7 mouse cellular contexts compared by ENCODE assay signal in genomic region chr2:74825730-74826430, GRCm38 (mm10). TPM values are rescaled to one million over a fixed set of nuclear protein-coding genes. Genes with fewer than 3 reads are reported as not detected.
DNase-seq lines count a peak whose midpoint lies in the region; ATAC-seq and TF ChIP-seq lines count a peak whose summit lies in the region.

Mtx2 (plus strand) TSS chr2:74825803.

- under 1% methylated on average over 74 of the region's 74 CpGs for WGBS in intestine, postnatal 0 days
- WGBS in limb, embryonic 11.5 days, result under 1% methylated on average over 74 of the region's 74 CpGs
- WGBS in midbrain, embryonic 14.5 days, result under 1% methylated on average over 74 of the region's 74 CpGs

- no peaks in the 10 kb centered on the region for H3K36me3 ChIP-seq in intestine, postnatal 0 days (ENCODE audit: control insufficient read depth, insufficient read depth)
- no peaks in the 10 kb centered on the region for H3K36me3 ChIP-seq in limb, embryonic 11.5 days (ENCODE audit: control insufficient read depth, insufficient read depth, low read length)
- H3K36me3 ChIP-seq in midbrain, embryonic 14.5 days (ENCODE audit: control insufficient read depth, insufficient read depth, low read length), result no peaks in the 10 kb centered on the region

- TF ChIP-seq CTCF in intestine, postnatal 0 days (IDR thresholded peaks at IDR 0.05; ENCODE audit: low read depth), result no peak

- no peaks in the 10 kb centered on the region for H3K9me3 ChIP-seq in intestine, postnatal 0 days (ENCODE audit: control insufficient read depth)
- H3K9me3 ChIP-seq in limb, embryonic 11.5 days (ENCODE audit: control insufficient read depth, low read length), result no peaks in the 10 kb centered on the region
- H3K9me3 ChIP-seq in midbrain, embryonic 14.5 days (ENCODE audit: control insufficient read depth, low read length), result no peaks in the 10 kb centered on the region

- H3K4me3 ChIP-seq in intestine, postnatal 0 days (ENCODE audit: low read depth, low read length), result peak within 1 kb of the TSS; percentile 87
- peak within 1 kb of the TSS; percentile 95 for H3K4me3 ChIP-seq in limb, embryonic 11.5 days (ENCODE audit: low read depth, low read length)
- peak within 1 kb of the TSS; percentile 91 for H3K4me3 ChIP-seq in midbrain, embryonic 14.5 days (replicated peaks; ENCODE audit: low read depth, low read length)

- peak; percentile 72 for DNase-seq in adrenal gland, adult 8-10 months
- peak; percentile 66 for DNase-seq in embryo, embryonic 11.5 days (ENCODE audit: low read depth, low spot score)
- DNase-seq in gastrocnemius, postnatal 4 days (ENCODE audit: low spot score in 2 of 2), result peak; percentile 42 to 77
- peak; percentile 89 for DNase-seq in limb, embryonic 11.5 days (ENCODE audit: low spot score)
- DNase-seq in midbrain, embryonic 14.5 days, result peak; percentile 93
- peak; percentile 54 to 70 for DNase-seq in spleen, adult 18-20 months

- H3K27me3 ChIP-seq in intestine, postnatal 0 days (replicated peaks; ENCODE audit: control insufficient read depth, insufficient read depth, low read length), result no peaks in the 10 kb centered on the region
- H3K27me3 ChIP-seq in limb, embryonic 11.5 days (ENCODE audit: control insufficient read depth, insufficient read depth, low read length), result no peaks in the 10 kb centered on the region
- peaks cover 5% of the 10 kb centered on the region; the same call in 1 of the 2 replicates for H3K27me3 ChIP-seq in midbrain, embryonic 14.5 days (ENCODE audit: control insufficient read depth, insufficient read depth, low read length)

- H3K4me1 ChIP-seq in intestine, postnatal 0 days (replicated peaks; ENCODE audit: control insufficient read depth, insufficient read depth, low read length), result no peaks in the 10 kb centered on the region
- H3K4me1 ChIP-seq in limb, embryonic 11.5 days (ENCODE audit: control insufficient read depth, insufficient read depth, low read length), result no peaks in the 10 kb centered on the region
- peaks cover 7% of the 10 kb centered on the region; the same call in 1 of the 2 replicates for H3K4me1 ChIP-seq in midbrain, embryonic 14.5 days (ENCODE audit: control insufficient read depth, insufficient read depth, low read length)

- peak within 1 kb of the TSS; percentile 88 for H3K4me2 ChIP-seq in intestine, postnatal 0 days (replicated peaks; ENCODE audit: low read depth)
- H3K4me2 ChIP-seq in limb, embryonic 11.5 days (ENCODE audit: low read depth, severe bottlenecking), result peak within 1 kb of the TSS; percentile 72
- peak within 1 kb of the TSS; percentile 87 for H3K4me2 ChIP-seq in midbrain, embryonic 14.5 days (ENCODE audit: low read length)

- H3K9ac ChIP-seq in intestine, postnatal 0 days (ENCODE audit: low read depth, low read length), result peak within 1 kb of the TSS; percentile 87
- H3K9ac ChIP-seq in limb, embryonic 11.5 days (ENCODE audit: low read length), result peak within 1 kb of the TSS; percentile 96
- peak within 1 kb of the TSS; percentile 86 for H3K9ac ChIP-seq in midbrain, embryonic 14.5 days (replicated peaks; ENCODE audit: low read length)

- ATAC-seq in intestine, postnatal 0 days, result peak; percentile 95
- ATAC-seq in limb, embryonic 11.5 days (ENCODE audit: insufficient number of reproducible peaks, low FRiP score, low TSS enrichment, low read depth), result peak; percentile 83; the same call in 1 of the 2 replicates
- peak; percentile 86 for ATAC-seq in midbrain, embryonic 14.5 days (ENCODE audit: low FRiP score, low TSS enrichment)

- peak within 1 kb of the TSS; percentile 94 for H3K27ac ChIP-seq in intestine, postnatal 0 days (ENCODE audit: low read depth, low read length)
- H3K27ac ChIP-seq in limb, embryonic 11.5 days (replicated peaks; ENCODE audit: low read depth, low read length), result peak within 1 kb of the TSS; percentile 83
- H3K27ac ChIP-seq in midbrain, embryonic 14.5 days (replicated peaks; ENCODE audit: low read depth, low read length), result peak within 1 kb of the TSS; percentile 84

RNA-seq across cellular contexts. Expression of gene Mtx2, which starts in this region (rescaled TPM):
- total RNA-seq in adrenal gland, adult 8-10 months (2022), result 10 to 100 TPM; 55.4 to 98.2 (median 75.5) TPM
- total RNA-seq in gastrocnemius, postnatal 4 days (2021), result 10 to 100 TPM; 55.1 to 63.0 TPM
- polyA plus RNA-seq in intestine, postnatal 0 days (2015; fragmentation: Nextera tagmentation; extraction: Ambion mirVana), result 87.1 and 96.3 TPM in 2 replicates
- 128 and 131 TPM in 2 replicates for polyA plus RNA-seq in limb, embryonic 11.5 days (2014; fragmentation: Nextera tagmentation; extraction: Ambion mirVana)
- polyA plus RNA-seq in midbrain, embryonic 14.5 days (2014; fragmentation: Nextera tagmentation; extraction: Ambion mirVana), result 167 and 193 TPM in 2 replicates

Comparison
In these comparisons a context has a peak if more than half of its experiments do, and no peak if none do; other contexts are left out.
1. Peak in every context shown above with its lines: DNase-seq, ATAC-seq, H3K4me3 ChIP-seq and H3K27ac ChIP-seq.